Mouse (Mus musculus) spleen, adult 2 months (tissue): Measurements from ENCODE around the gene Irf2. TPM values are rescaled to one million over a fixed set of nuclear protein-coding genes. Genes with fewer than 3 reads are reported as not detected.

Experiments
- DNase-seq, 2 experiments: peaks; one replicate each; pipeline versions ENCODE4 v3.0.0 to v3.0.0-alpha.2; 2012 to 2021; ENCODE audit warnings: low spot score in 2 of 2, low read depth in 1 of 2
- H3K27ac ChIP-seq: fragments of 200-500 bp; 2 replicates; pipeline ENCODE4 v1.5.1; 2012; ENCODE audit warnings: low read length, inconsistent platforms; ENCODE audit not compliant: insufficient read depth
- H3K27me3 ChIP-seq: fragments of 200-500 bp; 2 replicates; pipeline ENCODE4 v1.6.1; 2012; ENCODE audit warnings: mild to moderate bottlenecking, moderate library complexity, low read length, inconsistent platforms; ENCODE audit not compliant: control insufficient read depth, insufficient read depth
- H3K36me3 ChIP-seq: fragments of 200-500 bp; 2 replicates; pipeline ENCODE4 v1.6.1; 2012; ENCODE audit warnings: mild to moderate bottlenecking, low read length, inconsistent platforms; ENCODE audit not compliant: control insufficient read depth, insufficient read depth
- H3K4me1 ChIP-seq: fragments of 200-500 bp; 2 replicates; pipeline ENCODE4 v1.6.1; 2011; ENCODE audit warnings: inconsistent platforms; ENCODE audit not compliant: control insufficient read depth, insufficient read depth, insufficient read length
- H3K4me3 ChIP-seq: fragments of 200-500 bp; 2 replicates; pipeline ENCODE4 v1.5.1; 2011; ENCODE audit warnings: mild to moderate bottlenecking, inconsistent platforms; ENCODE audit not compliant: insufficient read depth, insufficient read length; ENCODE audit errors: extremely low read depth
- CTCF ChIP-seq: fragments of 200-500 bp; IDR thresholded peaks from 2 replicates; pipeline ENCODE4 v1.5.1; 2011; ENCODE audit warnings: mild to moderate bottlenecking, inconsistent platforms; ENCODE audit not compliant: insufficient read depth, insufficient read length, insufficient replicate concordance; ENCODE audit errors: extremely low read depth
- POLR2A ChIP-seq: fragments of 200-500 bp; IDR thresholded peaks from 2 replicates; pipeline ENCODE4 v1.6.1; 2011; ENCODE audit warnings: low read depth, low read length, inconsistent platforms
- WGBS: fragments of 180-500 bp; shearing (Covaris S2); methylation state at CpG from one replicate; pipeline ENCODE4 v1.1.7; 2018; 5-methylcytosine and 5-hydroxymethylcytosine counted together
- polyA plus RNA-seq: library from polyadenylated mRNA; depleted of rRNA; stranded (reverse); fragments of >200 nt; gene quantifications from 2 replicates; pipeline ENCODE4 v1.2.3, GENCODE M21; 2012

Irf2 gene
- polyA plus RNA-seq, 1 experiment = 28.8 TPM

- Histone ChIP-seq H3K27me3 (no peaks in the 10 kb centered on the region), H3K4me3 (no peak overlapping the region), H3K36me3 (no peaks in the 10 kb centered on the region), H3K4me1 (peaks cover 20% of the 10 kb centered on the region), H3K27ac (no peak overlapping the region)
- 91% methylated on average over 5 of the region's 5 CpGs for WGBS
- TF ChIP-seq POLR2A (no peak), CTCF (no peak)
- DNase-seq = no peak
Observed at GRCm38 (mm10) chr8:46862508-46862907, 123.0 kb downstream of the Irf2 start.

- Histone ChIP-seq H3K27ac (no peak overlapping the region), H3K27me3 (no peaks in the 10 kb centered on the region), H3K36me3 (no peaks in the 10 kb centered on the region), H3K4me3 (no peak overlapping the region), H3K4me1 (peaks cover 10% of the 10 kb centered on the region)
- WGBS = 84% methylated on average over 1 of the region's 1 CpGs
- DNase-seq = no peak
- TF ChIP-seq POLR2A (no peak), CTCF (no peak)
Observed at GRCm38 (mm10) chr8:46865428-46865827, 125.9 kb downstream of the Irf2 start.

GRCm38 (mm10) chr8:46867440-46867839 lies 127.9 kb downstream of the Irf2 start:
- WGBS = 84% methylated on average over 4 of the region's 4 CpGs

GRCm38 (mm10) chr8:46868346-46869065 lies 129.0 kb downstream of the Irf2 start:
- no peak overlapping the region for H3K4me3 ChIP-seq
- H3K27ac ChIP-seq = no peak overlapping the region
- WGBS = 70% methylated on average over 8 of the region's 8 CpGs
- no peaks in the 10 kb centered on the region for H3K27me3 ChIP-seq
- TF ChIP-seq CTCF (no peak), POLR2A (no peak)
- H3K36me3 ChIP-seq = no peaks in the 10 kb centered on the region
- no peak for DNase-seq
- H3K4me1 ChIP-seq = peaks cover 3% of the 10 kb centered on the region; the same call in 1 of the 2 replicates

More at GRCm38 (mm10) chr8:46867440-46867839, 127.9 kb downstream of the Irf2 start:
- H3K4me1 ChIP-seq = peaks cover 3% of the 10 kb centered on the region; the same call in 1 of the 2 replicates
- DNase-seq = no peak
- TF ChIP-seq CTCF (no peak), POLR2A (no peak)
- no peaks in the 10 kb centered on the region for H3K27me3 ChIP-seq
- H3K36me3 ChIP-seq = no peaks in the 10 kb centered on the region
- H3K27ac ChIP-seq = no peak overlapping the region
- no peak overlapping the region for H3K4me3 ChIP-seq

- no peaks in the 10 kb centered on the region for H3K27me3 ChIP-seq
- DNase-seq = no peak
- WGBS = 34% methylated on average over 6 of the region's 6 CpGs
- TF ChIP-seq POLR2A (no peak), CTCF (no peak)
- H3K36me3 ChIP-seq = no peaks in the 10 kb centered on the region
- no peak overlapping the region for H3K27ac ChIP-seq
- H3K4me3 ChIP-seq = no peak overlapping the region
- peaks cover 3% of the 10 kb centered on the region; the same call in 1 of the 2 replicates for H3K4me1 ChIP-seq
Observed at GRCm38 (mm10) chr8:46869521-46869925, 130.0 kb downstream of the Irf2 start.

- DNase-seq = no peak
- H3K4me3 ChIP-seq = no peak overlapping the region
- H3K36me3 ChIP-seq = no peaks in the 10 kb centered on the region
- no peak overlapping the region for H3K27ac ChIP-seq
- 73% methylated on average over 4 of the region's 4 CpGs for whole genome bisulfite sequencing
- peaks cover 3% of the 10 kb centered on the region; the same call in 1 of the 2 replicates for H3K4me1 ChIP-seq
- TF ChIP-seq CTCF (no peak), POLR2A (no peak)
- no peaks in the 10 kb centered on the region for H3K27me3 ChIP-seq
Observed at GRCm38 (mm10) chr8:46871086-46871485, 131.6 kb downstream of the Irf2 start.

GRCm38 (mm10) chr8:46875615-46876293 lies 136.2 kb downstream of the Irf2 start:
- no peaks in the 10 kb centered on the region for H3K36me3 ChIP-seq
- DNase-seq = no peak
- WGBS = 40% methylated on average over 2 of the region's 2 CpGs
- H3K4me3 ChIP-seq = no peak overlapping the region
- TF ChIP-seq POLR2A = no peak
- TF ChIP-seq CTCF = no peak
- H3K4me1 ChIP-seq = no peaks in the 10 kb centered on the region
- H3K27ac ChIP-seq = no peak overlapping the region
- no peaks in the 10 kb centered on the region for H3K27me3 ChIP-seq
